9 mouse cellular contexts compared by ENCODE assay signal in the genomic region with DNA sequence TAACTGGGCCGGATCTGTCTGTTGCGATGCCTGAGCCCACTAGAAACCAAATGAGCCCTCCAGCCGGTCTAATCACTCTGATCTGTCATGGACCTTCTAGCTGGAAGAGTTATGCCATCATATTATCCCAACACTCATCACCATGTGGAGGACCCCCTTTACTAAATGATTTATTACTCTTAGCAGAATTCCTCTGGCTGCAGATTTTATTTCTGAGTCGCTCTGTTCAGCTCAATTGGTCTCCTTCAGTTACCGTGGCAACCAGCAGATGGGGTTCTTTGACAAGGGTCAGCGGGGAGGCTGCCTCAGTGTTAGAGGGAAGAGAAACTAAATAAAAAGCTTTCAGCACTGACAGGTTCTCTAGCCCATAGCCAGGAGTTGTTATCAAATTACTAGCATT.
DNase-seq lines count a peak whose midpoint lies in the region; ATAC-seq and TF ChIP-seq lines count a peak whose summit lies in the region.
"Had no signal": no experiment of that assay in that cellular context is flagged by ENCODE, and none has a peak within 500 bp of the region (broad histone marks: within the 10 kb centered on the region; RNA-seq: fewer than 3 reads in every experiment).

No protein-coding gene starts in this region.

- no peak for ATAC-seq in intestine, postnatal 0 days
- ATAC-seq in intestine, embryonic 15.5 days = no peak
- peak; percentile 52 for ATAC-seq in hindbrain, postnatal 0 days

- no peak overlapping the region for H3K4me3 ChIP-seq in intestine, postnatal 0 days (ENCODE audit: low read depth, low read length)
- H3K4me3 ChIP-seq in intestine, embryonic 15.5 days (replicated peaks) = no peak overlapping the region
- H3K4me3 ChIP-seq in cortical plate, adult 2 months (ENCODE audit: insufficient read depth, low read length) = no peak overlapping the region
- H3K4me3 ChIP-seq in hindbrain, postnatal 0 days (ENCODE audit: low read length) = no peak overlapping the region
- H3K4me3 ChIP-seq: lung, embryonic 15.5 days had no signal

- H3K27me3 ChIP-seq in intestine, postnatal 0 days (replicated peaks; ENCODE audit: control insufficient read depth, insufficient read depth, low read length) = no peaks in the 10 kb centered on the region
- no peaks in the 10 kb centered on the region for H3K27me3 ChIP-seq in intestine, embryonic 15.5 days (replicated peaks)
- no peaks in the 10 kb centered on the region for H3K27me3 ChIP-seq in hindbrain, postnatal 0 days (ENCODE audit: insufficient read depth, low read length)
- H3K27me3 ChIP-seq: lung, embryonic 15.5 days had no signal

- peak overlapping the region; percentile 6; the same call in 1 of the 2 replicates for H3K4me2 ChIP-seq in intestine, postnatal 0 days (replicated peaks; ENCODE audit: low read depth)
- no peak overlapping the region for H3K4me2 ChIP-seq in intestine, embryonic 15.5 days (replicated peaks)
- H3K4me2 ChIP-seq in hindbrain, postnatal 0 days (ENCODE audit: low read depth, low read length) = no peak overlapping the region
- H3K4me2 ChIP-seq: lung, embryonic 15.5 days had no signal

- WGBS in intestine, postnatal 0 days = 54% methylated on average over 6 of the region's 6 CpGs
- WGBS in intestine, embryonic 15.5 days = 44% methylated on average over 6 of the region's 6 CpGs
- 17% methylated on average over 6 of the region's 6 CpGs for WGBS in hindbrain, postnatal 0 days

- no peak overlapping the region for H3K27ac ChIP-seq in intestine, postnatal 0 days (ENCODE audit: low read depth, low read length)
- no peak overlapping the region for H3K27ac ChIP-seq in intestine, embryonic 15.5 days
- H3K27ac ChIP-seq in cortical plate, adult 2 months (ENCODE audit: insufficient read depth, low read length) = no peak overlapping the region
- peak overlapping the region; percentile 86 for H3K27ac ChIP-seq in hindbrain, postnatal 0 days
- H3K27ac ChIP-seq: lung, embryonic 15.5 days had no signal

- 0 out of 2 replicates have a peak, but pooled peaks cover 5% of the 10 kb centered on the region for H3K4me1 ChIP-seq in intestine, postnatal 0 days (replicated peaks; ENCODE audit: control insufficient read depth, insufficient read depth, low read length)
- H3K4me1 ChIP-seq in intestine, embryonic 15.5 days (replicated peaks) = peaks cover 8% of the 10 kb centered on the region; the same call in 1 of the 2 replicates
- H3K4me1 ChIP-seq in cortical plate, adult 2 months (ENCODE audit: control insufficient read depth, insufficient read depth, low read length) = peaks cover 7% of the 10 kb centered on the region; the same call in 1 of the 2 replicates
- H3K4me1 ChIP-seq in hindbrain, postnatal 0 days (ENCODE audit: insufficient read depth, low read length) = peaks cover 48% of the 10 kb centered on the region

- no peak overlapping the region for H3K9ac ChIP-seq in intestine, postnatal 0 days (ENCODE audit: low read depth, low read length)
- H3K9ac ChIP-seq in intestine, embryonic 15.5 days = no peak overlapping the region
- H3K9ac ChIP-seq in hindbrain, postnatal 0 days (replicated peaks; ENCODE audit: low read length) = no peak overlapping the region
- H3K9ac ChIP-seq: lung, embryonic 15.5 days had no signal

- peak; percentile 54 for TF ChIP-seq CTCF in intestine, postnatal 0 days (IDR thresholded peaks at IDR 0.05; ENCODE audit: low read depth)
- peak; percentile 21; the same call in 1 of the 2 replicates for TF ChIP-seq CTCF in cortical plate, adult 2 months (IDR thresholded peaks at IDR 0.05; ENCODE audit: extremely low read depth, insufficient read depth, low read length)
- TF ChIP-seq CTCF in hindbrain, postnatal 0 days (IDR thresholded peaks at IDR 0.05; ENCODE audit: low read depth) = peak; percentile 58

- no peaks in the 10 kb centered on the region for H3K9me3 ChIP-seq in intestine, postnatal 0 days (ENCODE audit: control insufficient read depth)
- no peaks in the 10 kb centered on the region for H3K9me3 ChIP-seq in intestine, embryonic 15.5 days
- no peaks in the 10 kb centered on the region for H3K9me3 ChIP-seq in hindbrain, postnatal 0 days (ENCODE audit: low read length)
- H3K9me3 ChIP-seq: lung, embryonic 15.5 days had no signal

- H3K36me3 ChIP-seq in intestine, postnatal 0 days (ENCODE audit: control insufficient read depth, insufficient read depth) = no peaks in the 10 kb centered on the region
- H3K36me3 ChIP-seq in intestine, embryonic 15.5 days = no peaks in the 10 kb centered on the region
- H3K36me3 ChIP-seq in hindbrain, postnatal 0 days (ENCODE audit: insufficient read depth, low read length) = no peaks in the 10 kb centered on the region
- H3K36me3 ChIP-seq: lung, embryonic 15.5 days had no signal

- DNase-seq in hindbrain, postnatal 0 days (ENCODE audit: low spot score) = peak; percentile 86
- peak; percentile 63 for DNase-seq in neural tube, embryonic 10.5 days (ENCODE audit: extremely low spot score, low spot score)
- DNase-seq in heart, postnatal 10 days = no peak
- no peak for DNase-seq in yolk sac, embryonic 10.5 days (ENCODE audit: low spot score)
- DNase-seq in adrenal gland, postnatal 25 days = no peak

- TF ChIP-seq POLR2A in cortical plate, adult 2 months (IDR thresholded peaks at IDR 0.05; ENCODE audit: extremely low read depth, insufficient read depth, low read length) = no peak

- intact Hi-C loops in heart, postnatal 10 days (cut with DNase I) = no loop called here

Comparison
In these comparisons a context has a peak if more than half of its experiments do, and no peak if none do; other contexts are left out.
1. DNase-seq: peak in hindbrain, postnatal 0 days (single experiment) and neural tube, embryonic 10.5 days (single experiment); none in heart, postnatal 10 days (0 of 2), yolk sac, embryonic 10.5 days (single experiment) and adrenal gland, postnatal 25 days (single experiment).
2. Peak in every context shown above with its lines, with median percentiles within 50 percentile points of each other: CTCF ChIP-seq.